Mouse (Mus musculus): ENCODE data around the gene Gm609. TPM values are rescaled to one million over a fixed set of nuclear protein-coding genes. Genes with fewer than 3 reads are reported as not detected.
"Not testable (repeated sequence)": the region's sequence is repeated elsewhere in the genome, so short reads cannot be mapped to it uniquely, and the experiment has no call there.

The Gm609 gene
- total RNA-seq (2021) = under 1 TPM; 0.20 to 0.30 TPM

DNA sequence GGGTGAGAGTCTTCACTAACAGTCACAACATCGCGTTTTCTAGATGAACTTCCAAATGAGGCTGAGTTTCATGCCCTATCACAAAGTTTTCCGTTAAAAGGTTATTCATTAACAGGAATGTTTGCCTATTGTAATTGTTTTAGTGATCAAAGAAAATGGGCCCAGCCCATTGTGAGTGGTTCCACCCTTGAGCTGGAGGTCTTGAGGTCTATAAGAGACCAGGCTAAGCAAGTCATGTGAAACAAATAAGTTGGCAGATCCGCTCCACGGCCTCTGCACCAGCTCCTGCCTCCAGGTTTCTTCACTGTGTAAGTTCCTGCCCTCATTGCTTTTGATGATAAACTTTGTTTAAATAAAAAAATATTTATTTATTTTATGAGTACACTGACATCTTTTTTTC, at the start of gene Gm609:
TSS of gene Gm609 (minus strand) at position 43 of the 400 bp plus-strand sequence.
- DNase-seq (ENCODE audit: low spot score in 2 of 2) = no peak
- intact Hi-C loops (cut with DNase I) = no loop called here

DNA sequence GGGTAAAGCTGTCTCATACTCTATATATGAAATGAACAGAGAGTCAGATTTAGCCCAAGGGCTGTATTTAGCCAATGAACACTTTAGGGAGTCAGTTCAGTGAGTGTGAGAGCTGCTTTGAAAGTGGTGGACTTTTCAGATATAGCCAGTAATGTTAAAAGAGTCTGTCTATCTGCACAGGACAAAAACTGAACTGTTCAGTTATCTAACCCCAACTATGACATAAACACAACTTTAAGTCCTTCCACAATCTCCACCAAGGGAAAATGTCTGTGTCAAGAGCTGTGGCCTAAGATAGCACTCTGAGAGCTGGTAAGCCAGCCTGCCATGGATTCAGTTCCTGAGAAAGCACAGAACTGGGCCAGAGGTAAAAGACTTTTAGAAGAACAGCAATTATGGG, 49.3 kb upstream of the Gm609 start:
- DNase-seq (ENCODE audit: low spot score in 2 of 2) = no peak
- intact Hi-C loops (cut with DNase I) = no loop called here

DNA sequence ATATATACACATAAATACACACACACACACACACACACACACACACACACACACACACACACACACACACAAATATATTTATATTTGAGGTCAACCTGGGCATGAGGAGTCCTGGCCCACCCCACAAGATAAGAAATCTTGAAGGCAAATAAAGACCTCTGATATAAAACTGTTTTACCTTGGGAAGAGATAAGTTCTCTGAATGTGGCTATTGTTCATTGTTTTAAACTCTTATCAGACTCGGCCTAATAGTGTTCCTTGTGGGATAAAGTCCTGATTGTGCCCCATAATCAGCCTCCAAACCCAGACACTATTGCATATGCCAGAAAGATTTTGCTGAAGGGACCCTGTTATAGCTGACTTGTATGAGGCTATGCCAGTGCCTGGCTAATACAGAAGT, 45.6 kb upstream of the Gm609 start:
- intact Hi-C loops (cut with DNase I); DNase-seq (ENCODE audit: low spot score in 2 of 2): not testable (repeated sequence)

GRCm38 (mm10) chr16:45535009-45535408, 42.2 kb upstream of the Gm609 start, which contains the start of gene Slc9c1:
Gene Slc9c1, plus strand, starts transcription at chr16:45535309.
- intact Hi-C loops (cut with DNase I) = no loop called here
- DNase-seq (ENCODE audit: low spot score in 2 of 2) = no peak

DNA sequence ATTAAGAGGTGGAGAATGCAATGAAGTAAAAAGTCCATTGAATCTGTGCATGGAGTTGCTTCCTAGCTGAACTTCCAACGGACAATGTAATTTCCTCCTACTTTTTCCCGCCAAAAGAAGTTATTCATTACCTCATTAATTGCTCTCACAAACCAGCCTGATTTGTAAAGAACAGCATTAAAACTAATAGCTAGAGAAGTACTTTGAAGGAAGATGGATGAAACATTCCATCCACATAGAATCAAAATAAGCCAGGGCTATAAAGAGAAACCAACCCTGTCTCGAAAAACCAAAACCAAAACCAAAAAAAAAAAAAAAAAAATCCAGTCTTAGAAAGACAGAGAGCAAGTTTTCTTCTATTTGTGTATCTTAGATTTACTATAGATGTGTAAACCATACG, 39.2 kb upstream of the Gm609 start, which contains the start of gene Gm17783:
TSS of gene Gm17783 (minus strand) at position 101 of the 400 bp plus-strand sequence.
- intact Hi-C loops (cut with DNase I) = no loop called here
- DNase-seq (ENCODE audit: low spot score in 2 of 2) = no peak

- intact Hi-C loops (cut with DNase I) = no loop called here
- DNase-seq (ENCODE audit: low spot score in 2 of 2) = no peak
Measured at GRCm38 (mm10) chr16:45525551-45525950, 32.8 kb upstream of the Gm609 start.

GRCm38 (mm10) chr16:45495326-45495725, 2.6 kb upstream of the Gm609 start:
- no peak for DNase-seq (ENCODE audit: low spot score in 2 of 2)
- intact Hi-C loops (cut with DNase I) = no loop called here

DNA sequence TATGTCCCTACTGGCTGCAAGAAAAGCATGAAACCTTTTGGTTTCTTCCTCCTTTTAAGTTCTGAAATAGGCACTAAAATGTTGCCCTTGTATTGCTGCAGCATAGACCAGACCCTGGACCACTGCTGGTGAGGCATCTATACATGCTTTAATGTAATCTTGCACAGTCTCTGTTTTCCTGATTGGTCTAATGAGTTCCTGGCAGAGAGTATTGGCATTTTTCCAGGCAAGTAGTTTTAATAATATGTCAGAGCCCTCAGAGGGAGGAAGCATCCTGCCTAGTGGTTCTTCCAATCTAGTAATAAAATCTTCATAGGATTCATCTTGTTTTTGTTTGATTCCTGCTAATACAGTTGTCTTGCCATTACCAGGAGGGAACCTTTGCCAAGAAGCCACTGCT, 15.8 kb downstream of the Gm609 start:
- intact Hi-C loops (cut with DNase I) = no loop called here
- no peak for DNase-seq (ENCODE audit: low spot score in 2 of 2)

GRCm38 (mm10) chr16:45471836-45472235, 20.9 kb downstream of the Gm609 start:
- intact Hi-C loops (cut with DNase I); DNase-seq (ENCODE audit: low spot score in 2 of 2): not testable (repeated sequence)

GRCm38 (mm10) chr16:45454762-45455161, 38.0 kb downstream of the Gm609 start:
- intact Hi-C loops (cut with DNase I) = no loop called here

GRCm38 (mm10) chr16:45437230-45437739, 55.5 kb downstream of the Gm609 start:
- DNase-seq (ENCODE audit: low spot score in 2 of 2) = no peak
- intact Hi-C loops (cut with DNase I) = no loop called here

More at GRCm38 (mm10) chr16:45454762-45455161, 38.0 kb downstream of the Gm609 start:
- DNase-seq (ENCODE audit: low spot score in 2 of 2) = no peak

- DNase-seq (ENCODE audit: low spot score in 2 of 2) = no peak
- intact Hi-C loops (cut with DNase I) = no loop called here
Measured at GRCm38 (mm10) chr16:45435591-45435990, 57.2 kb downstream of the Gm609 start.

- intact Hi-C loops (cut with DNase I) = no loop called here
- DNase-seq (ENCODE audit: low spot score in 2 of 2) = no peak
Measured at GRCm38 (mm10) chr16:45427651-45428050, 65.1 kb downstream of the Gm609 start.

DNA sequence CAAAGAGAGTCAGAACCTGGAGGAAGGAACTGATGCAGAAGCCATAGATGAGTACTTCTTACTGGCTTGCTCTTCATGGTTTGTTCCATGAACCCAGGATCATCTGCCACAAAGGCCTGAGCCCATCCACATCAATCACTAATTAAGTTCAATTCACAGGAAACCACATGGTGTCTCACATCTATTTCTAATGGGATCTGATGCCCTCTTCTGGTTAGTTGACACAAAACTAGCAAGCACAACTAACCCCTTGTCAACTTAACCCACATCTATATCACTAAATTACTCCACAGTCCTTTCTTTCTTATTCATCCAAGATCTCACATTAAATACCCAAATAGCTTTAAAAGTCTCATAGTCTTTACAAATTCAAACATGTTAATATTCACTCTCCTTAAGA, 79.3 kb downstream of the Gm609 start:
- no peak for DNase-seq (ENCODE audit: low spot score in 2 of 2)
- intact Hi-C loops (cut with DNase I) = loop anchor here (2.0 kb wide), 1 partner anchor 217 kb away; no protein-coding TSS in a partner anchor

DNA sequence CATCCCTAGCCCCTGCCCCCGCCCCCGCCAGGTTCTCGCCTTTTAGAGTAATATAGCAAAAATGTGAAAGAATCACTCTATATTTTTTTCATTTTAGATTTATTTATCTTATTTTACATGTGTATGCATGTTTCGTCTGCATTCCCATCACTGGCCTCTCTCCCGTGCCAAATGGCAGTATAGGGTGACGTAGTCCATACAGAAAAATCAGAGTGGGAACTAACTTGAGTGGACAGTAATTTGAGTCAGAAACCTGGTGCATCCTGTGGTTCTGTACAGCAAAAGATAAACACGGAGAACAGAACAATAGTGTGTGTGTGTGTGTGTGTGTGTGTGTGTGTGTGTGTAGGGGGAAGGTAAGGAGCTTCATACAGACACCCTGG, 83.7 kb downstream of the Gm609 start:
- DNase-seq (ENCODE audit: low spot score in 2 of 2); intact Hi-C loops (cut with DNase I): not testable (repeated sequence)

DNA sequence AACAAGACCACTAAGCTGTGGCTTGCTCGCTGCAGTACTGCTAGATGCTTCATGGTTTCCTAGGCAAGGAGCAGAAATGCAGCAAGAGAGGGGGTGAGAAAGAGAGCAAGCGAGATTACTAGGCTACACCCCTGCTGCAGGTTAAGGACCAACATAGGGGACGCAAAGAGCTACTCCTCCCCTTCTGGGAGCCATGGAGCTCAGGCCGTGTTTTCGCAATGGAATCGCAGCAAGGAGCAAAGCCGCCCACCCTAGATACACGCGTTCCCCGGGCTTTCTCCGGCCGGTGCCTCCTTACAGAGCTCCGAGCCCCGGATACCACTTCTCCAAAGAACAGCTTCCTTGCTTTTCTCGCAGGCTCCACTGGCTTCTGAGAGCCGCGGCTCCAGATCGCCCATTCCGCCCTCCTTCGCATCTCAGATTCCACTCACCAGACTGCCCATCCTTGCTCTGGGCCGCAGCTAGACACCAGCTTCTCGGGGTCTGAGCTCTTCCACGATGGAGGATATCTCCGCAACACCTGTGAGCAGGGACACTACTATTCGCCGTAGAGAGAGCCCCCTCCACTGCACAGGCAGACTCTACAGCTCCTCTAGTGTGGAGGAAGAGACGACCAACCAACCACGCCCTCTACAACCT, 84.2 kb downstream of the Gm609 start, which contains the start of gene Cd200:
TSS of gene Cd200 (minus strand) at position 629 of the 639 bp plus-strand sequence.
- peak; percentile 69 to 74 for DNase-seq (ENCODE audit: low spot score in 2 of 2)
- intact Hi-C loops (cut with DNase I) = no loop called here

DNA sequence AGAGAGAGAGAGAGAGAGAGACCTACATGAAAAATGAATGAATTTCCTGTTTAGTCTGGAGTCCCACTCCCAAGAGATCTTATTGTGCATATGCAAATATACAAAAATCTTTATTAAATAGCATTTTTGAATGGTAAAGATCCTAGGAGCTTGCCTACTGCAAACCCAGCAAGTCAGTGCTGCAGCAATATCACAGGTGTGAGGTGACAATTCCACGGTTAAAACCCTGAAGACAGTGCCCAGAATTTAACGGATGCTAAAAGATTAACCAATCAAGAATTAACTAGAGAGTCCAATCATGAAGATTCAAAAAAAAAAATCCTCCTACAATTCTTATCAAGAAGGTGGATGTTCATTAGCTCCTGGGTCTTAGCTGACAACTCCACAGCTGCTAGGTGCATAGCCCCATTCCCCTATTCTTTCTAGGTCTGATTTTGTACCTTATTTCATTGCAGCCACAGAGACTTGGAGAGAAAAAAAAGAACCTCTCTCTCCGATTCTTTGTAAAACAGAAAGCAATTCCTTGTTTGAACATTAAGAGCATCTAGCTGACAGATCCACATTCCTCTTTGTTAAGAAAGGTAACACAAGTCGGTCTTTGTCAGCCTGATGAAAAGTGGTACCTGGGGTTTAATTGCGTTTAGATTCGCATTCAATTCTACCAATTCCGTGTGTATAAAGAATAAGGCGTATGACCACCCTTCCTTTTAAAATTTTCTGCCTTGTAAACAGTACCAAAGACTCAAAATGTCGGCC, 84.9 kb downstream of the Gm609 start:
- intact Hi-C loops (cut with DNase I) = no loop called here
- DNase-seq (ENCODE audit: low spot score in 2 of 2) = no peak

- intact Hi-C loops (cut with DNase I) = no loop called here
- peak in 1 of 2 experiments; percentile 15 for DNase-seq (ENCODE audit: low spot score in 2 of 2)
Measured at GRCm38 (mm10) chr16:45407091-45407490, 85.7 kb downstream of the Gm609 start.

DNA sequence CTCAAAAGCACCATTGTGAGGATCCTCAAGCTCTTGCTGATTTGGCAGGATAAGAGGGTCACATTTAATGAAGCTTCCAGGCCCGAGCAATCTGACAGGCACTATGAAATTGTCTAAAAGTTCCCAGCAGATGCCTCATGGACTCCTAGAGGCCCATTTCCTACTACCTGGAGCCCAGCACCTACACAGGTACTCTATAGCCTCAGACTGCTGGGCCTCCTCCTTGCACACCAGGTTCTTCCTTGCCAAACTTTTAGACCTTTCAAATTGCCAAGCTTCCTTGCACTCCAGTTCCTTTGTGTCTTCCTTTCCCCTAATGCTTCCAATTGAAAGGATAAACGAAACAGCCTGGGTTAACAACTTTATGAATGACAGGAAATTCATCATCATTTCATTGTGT, 89.8 kb downstream of the Gm609 start:
- DNase-seq (ENCODE audit: low spot score in 2 of 2) = no peak
- intact Hi-C loops (cut with DNase I) = no loop called here

GRCm38 (mm10) chr16:45402036-45402435, 90.7 kb downstream of the Gm609 start:
- intact Hi-C loops (cut with DNase I) = no loop called here
- no peak for DNase-seq (ENCODE audit: low spot score in 2 of 2)

Measured in left cerebral cortex, postnatal 36 days (tissue).